Mouse (Mus musculus): Measurements from ENCODE around the gene Zkscan7. TPM values are rescaled to one million over a fixed set of nuclear protein-coding genes. Genes with fewer than 3 reads are reported as not detected.
"Not testable (repeated sequence)": the region's sequence is repeated elsewhere in the genome, so short reads cannot be mapped to it uniquely, and the experiment has no call there.

Gene Zkscan7
- polyA plus RNA-seq (2012; rRNA removed): 4.1 and 4.3 TPM in 2 replicates

- no peak for DNase-seq (ENCODE audit: extremely low spot score in 1 of 2, low spot score in 1 of 2)
Observed at GRCm38 (mm10) chr9:122885385-122885784, at the start of gene Zkscan7. TSS of gene Zkscan7 (plus strand) at chr9:122885685.

GRCm38 (mm10) chr9:122836126-122836525 lies 49.4 kb upstream of the Zkscan7 start:
- DNase-seq (ENCODE audit: extremely low spot score in 1 of 2, low spot score in 1 of 2): no peak

GRCm38 (mm10) chr9:122836790-122837189 lies 48.7 kb upstream of the Zkscan7 start:
- peak; percentile 15 to 72 for DNase-seq (ENCODE audit: extremely low spot score in 1 of 2, low spot score in 1 of 2)

- no peak for DNase-seq (ENCODE audit: extremely low spot score in 1 of 2, low spot score in 1 of 2)
Observed at GRCm38 (mm10) chr9:122837216-122837615, 48.3 kb upstream of the Zkscan7 start.

- DNase-seq (ENCODE audit: extremely low spot score in 1 of 2, low spot score in 1 of 2): peak in 1 of 2 experiments; percentile 13
Observed at GRCm38 (mm10) chr9:122837680-122838079, 47.8 kb upstream of the Zkscan7 start.

GRCm38 (mm10) chr9:122843760-122844159 lies 41.7 kb upstream of the Zkscan7 start, which contains the start of gene Gm35549:
TSS of gene Gm35549 (minus strand) at chr9:122844035.
- DNase-seq (ENCODE audit: extremely low spot score in 1 of 2, low spot score in 1 of 2): no peak

GRCm38 (mm10) chr9:122845621-122846020 lies 39.9 kb upstream of the Zkscan7 start:
- no peak for DNase-seq (ENCODE audit: extremely low spot score in 1 of 2, low spot score in 1 of 2)

- peak; percentile 45 to 72 for DNase-seq (ENCODE audit: extremely low spot score in 1 of 2, low spot score in 1 of 2)
Observed at GRCm38 (mm10) chr9:122846156-122846555, 39.3 kb upstream of the Zkscan7 start.

- not testable (repeated sequence) for DNase-seq (ENCODE audit: extremely low spot score in 1 of 2, low spot score in 1 of 2)
Observed at GRCm38 (mm10) chr9:122847811-122848311, 37.6 kb upstream of the Zkscan7 start.

- no peak for DNase-seq (ENCODE audit: extremely low spot score in 1 of 2, low spot score in 1 of 2)
Observed at GRCm38 (mm10) chr9:122854526-122854925, 31.0 kb upstream of the Zkscan7 start.

- DNase-seq (ENCODE audit: extremely low spot score in 1 of 2, low spot score in 1 of 2): not testable (repeated sequence)
Observed at GRCm38 (mm10) chr9:122855141-122855540, 30.3 kb upstream of the Zkscan7 start.

GRCm38 (mm10) chr9:122855617-122856016 lies 29.9 kb upstream of the Zkscan7 start:
- DNase-seq (ENCODE audit: extremely low spot score in 1 of 2, low spot score in 1 of 2): no peak

- no peak for DNase-seq (ENCODE audit: extremely low spot score in 1 of 2, low spot score in 1 of 2)
Observed at GRCm38 (mm10) chr9:122856716-122857115, 28.8 kb upstream of the Zkscan7 start.

- DNase-seq (ENCODE audit: extremely low spot score in 1 of 2, low spot score in 1 of 2): no peak
Observed at GRCm38 (mm10) chr9:122860752-122861151, 24.7 kb upstream of the Zkscan7 start.

- DNase-seq (ENCODE audit: extremely low spot score in 1 of 2, low spot score in 1 of 2): no peak
Observed at GRCm38 (mm10) chr9:122863731-122864130, 21.8 kb upstream of the Zkscan7 start.

- no peak for DNase-seq (ENCODE audit: extremely low spot score in 1 of 2, low spot score in 1 of 2)
Observed at GRCm38 (mm10) chr9:122864848-122865247, 20.6 kb upstream of the Zkscan7 start.

GRCm38 (mm10) chr9:122865697-122866166 lies 19.8 kb upstream of the Zkscan7 start, which contains the start of gene Zfp445:
TSS of gene Zfp445 (minus strand) at chr9:122866006.
- DNase-seq (ENCODE audit: extremely low spot score in 1 of 2, low spot score in 1 of 2): peak; percentile 50 to 86

- no peak for DNase-seq (ENCODE audit: extremely low spot score in 1 of 2, low spot score in 1 of 2)
Observed at GRCm38 (mm10) chr9:122866192-122866591, 19.3 kb upstream of the Zkscan7 start.

- DNase-seq (ENCODE audit: extremely low spot score in 1 of 2, low spot score in 1 of 2): no peak
Observed at GRCm38 (mm10) chr9:122872595-122872994, 12.9 kb upstream of the Zkscan7 start.

GRCm38 (mm10) chr9:122874653-122875052 lies 10.8 kb upstream of the Zkscan7 start:
- no peak for DNase-seq (ENCODE audit: extremely low spot score in 1 of 2, low spot score in 1 of 2)

GRCm38 (mm10) chr9:122875145-122875544 lies 10.3 kb upstream of the Zkscan7 start:
- no peak for DNase-seq (ENCODE audit: extremely low spot score in 1 of 2, low spot score in 1 of 2)

GRCm38 (mm10) chr9:122886372-122887179 lies 1.1 kb downstream of the Zkscan7 start:
- DNase-seq (ENCODE audit: extremely low spot score in 1 of 2, low spot score in 1 of 2): peak; percentile 27 to 75

Data from frontal cortex, adult 2 months (tissue).